Mouse (Mus musculus) kidney, adult 18-20 months (tissue): Measurements from ENCODE around the gene Gm9821.

Experiments
- DNase-seq: peaks from one replicate; pipeline ENCODE4 v3.0.0; 2021

Gm9821 gene

GRCm38 (mm10) chr2:91927826-91928533 is 17.5 kb upstream of the Gm9821 start:
- DNase-seq = peak; percentile 78

- no peak for DNase-seq
Observed at GRCm38 (mm10) chr2:91928534-91929350, 16.8 kb upstream of the Gm9821 start.

GRCm38 (mm10) chr2:91929455-91929854 is 16.0 kb upstream of the Gm9821 start:
- no peak for DNase-seq

GRCm38 (mm10) chr2:91929936-91930335 is 15.6 kb upstream of the Gm9821 start:
- DNase-seq = peak; percentile 50

- peak; percentile 52 for DNase-seq
Observed at GRCm38 (mm10) chr2:91930761-91931291, 14.7 kb upstream of the Gm9821 start.

GRCm38 (mm10) chr2:91931328-91932159 is 14.0 kb upstream of the Gm9821 start:
- DNase-seq = no peak

- no peak for DNase-seq
Observed at GRCm38 (mm10) chr2:91932160-91932711, 13.3 kb upstream of the Gm9821 start, which contains the start of gene Mdk. Gene Mdk, minus strand, starts transcription at chr2:91932297.

- DNase-seq = no peak
Observed at GRCm38 (mm10) chr2:91932737-91933350, 12.7 kb upstream of the Gm9821 start.

- DNase-seq = no peak
Observed at GRCm38 (mm10) chr2:91933471-91933870, 12.0 kb upstream of the Gm9821 start.

- no peak for DNase-seq
Observed at GRCm38 (mm10) chr2:91934016-91934415, 11.5 kb upstream of the Gm9821 start.

GRCm38 (mm10) chr2:91934826-91935525 is 10.5 kb upstream of the Gm9821 start:
- peak; percentile 45 for DNase-seq

GRCm38 (mm10) chr2:91936154-91936553 is 9.3 kb upstream of the Gm9821 start:
- no peak for DNase-seq

- DNase-seq = peak; percentile 52
Observed at GRCm38 (mm10) chr2:91939303-91939935, 6.1 kb upstream of the Gm9821 start.

- no peak for DNase-seq
Observed at GRCm38 (mm10) chr2:91942356-91942755, 3.1 kb upstream of the Gm9821 start.

GRCm38 (mm10) chr2:91944170-91944950 is 1.1 kb upstream of the Gm9821 start:
- DNase-seq = peak; percentile 81

GRCm38 (mm10) chr2:91946836-91947235 is 1.3 kb downstream of the Gm9821 start:
- no peak for DNase-seq

- DNase-seq = no peak
Observed at GRCm38 (mm10) chr2:91947397-91948150, 2.1 kb downstream of the Gm9821 start.

- no peak for DNase-seq
Observed at GRCm38 (mm10) chr2:91948151-91948509, 2.6 kb downstream of the Gm9821 start.

- no peak for DNase-seq
Observed at GRCm38 (mm10) chr2:91948792-91949241, 3.3 kb downstream of the Gm9821 start.
